Mouse (Mus musculus): Measurements from ENCODE around the gene Cdpf1. TPM values are rescaled to one million over a fixed set of nuclear protein-coding genes. Genes with fewer than 3 reads are reported as not detected.

Cdpf1 gene
- 10 to 100 TPM; 20.9 to 29.4 (median 22.4) TPM for total RNA-seq (2022)

- peak; percentile 98 for DNase-seq
These were observed at the start of gene Cdpf1 for GRCm38 (mm10) chr15:85811535-85812277. Gene Cdpf1 (minus strand): TSS chr15:85811697.

- DNase-seq, result peak; percentile 94
These were observed 48.1 kb upstream of the Cdpf1 start, which contains the start of gene Gtse1 for GRCm38 (mm10) chr15:85859490-85860031. Gene Gtse1 (plus strand): TSS chr15:85859745.

GRCm38 (mm10) chr15:85858980-85859489 lies 47.5 kb upstream of the Cdpf1 start:
- no peak for DNase-seq

- no peak for DNase-seq
These were observed 40.3 kb upstream of the Cdpf1 start for GRCm38 (mm10) chr15:85851656-85852392.

GRCm38 (mm10) chr15:85845071-85845470 lies 33.6 kb upstream of the Cdpf1 start:
- DNase-seq, result no peak

GRCm38 (mm10) chr15:85841796-85842360 lies 30.4 kb upstream of the Cdpf1 start:
- no peak for DNase-seq

GRCm38 (mm10) chr15:85840983-85841382 lies 29.5 kb upstream of the Cdpf1 start:
- no peak for DNase-seq

GRCm38 (mm10) chr15:85836887-85837286 lies 25.4 kb upstream of the Cdpf1 start:
- no peak for DNase-seq

- no peak for DNase-seq
These were observed 23.8 kb upstream of the Cdpf1 start for GRCm38 (mm10) chr15:85835335-85835734.

GRCm38 (mm10) chr15:85832599-85832998 lies 21.1 kb upstream of the Cdpf1 start:
- no peak for DNase-seq

GRCm38 (mm10) chr15:85831954-85832590 lies 20.6 kb upstream of the Cdpf1 start, which contains the start of gene Ttc38:
Gene Ttc38 (plus strand): TSS chr15:85832306.
- DNase-seq, result peak; percentile 79

- no peak for DNase-seq
These were observed 18.0 kb upstream of the Cdpf1 start for GRCm38 (mm10) chr15:85829470-85829869.

- no peak for DNase-seq
These were observed 16.6 kb upstream of the Cdpf1 start for GRCm38 (mm10) chr15:85828071-85828470.

GRCm38 (mm10) chr15:85826676-85827075 lies 15.2 kb upstream of the Cdpf1 start:
- no peak for DNase-seq

GRCm38 (mm10) chr15:85822011-85822359 lies 10.5 kb upstream of the Cdpf1 start:
- no peak for DNase-seq

- no peak for DNase-seq
These were observed 9.9 kb upstream of the Cdpf1 start, which contains the start of gene Pkdrej for GRCm38 (mm10) chr15:85821203-85822010. Gene Pkdrej (minus strand): TSS chr15:85821734.

- DNase-seq, result no peak
These were observed 1.9 kb upstream of the Cdpf1 start for GRCm38 (mm10) chr15:85813428-85813827.

- DNase-seq, result no peak
These were observed 533 bp downstream of the Cdpf1 start for GRCm38 (mm10) chr15:85810806-85811521.

GRCm38 (mm10) chr15:85810462-85810805 lies 1.1 kb downstream of the Cdpf1 start:
- DNase-seq, result no peak

GRCm38 (mm10) chr15:85809091-85809490 lies 2.4 kb downstream of the Cdpf1 start:
- DNase-seq, result no peak

GRCm38 (mm10) chr15:85808434-85808833 lies 3.1 kb downstream of the Cdpf1 start:
- no peak for DNase-seq

Measured in adrenal gland, adult 8-10 months (tissue).